In genomic region chr3:66986287-66986560, GRCm38 (mm10) we compare ENCODE assay signal across 8 mouse cellular contexts. TPM values are rescaled to one million over a fixed set of nuclear protein-coding genes. Genes with fewer than 3 reads are reported as not detected.
A peak's percentile ranks its signal among the peaks of the same experiment; 100 is the strongest.
DNase-seq lines count a peak whose midpoint lies in the region; ATAC-seq and TF ChIP-seq lines count a peak whose summit lies in the region.

No protein-coding gene starts in this region.

- TF ChIP-seq CTCF in CH12.LX (conservative IDR thresholded peaks at IDR 0.05 in 1 of 2, IDR thresholded peaks at IDR 0.05 in 1 of 2; ENCODE audit: low read depth in 2 of 2, low read length in 2 of 2) = no peak

- peak overlapping the region; percentile 86 for H3K9ac ChIP-seq in heart, embryonic 11.5 days (ENCODE audit: low read depth, low read length)
- peak overlapping the region; percentile 93 for H3K9ac ChIP-seq in CH12.LX (ENCODE audit: insufficient read depth, low read depth)
- peak overlapping the region; percentile 84 for H3K9ac ChIP-seq in forebrain, embryonic 15.5 days (replicated peaks)
- peak overlapping the region; percentile 71 for H3K9ac ChIP-seq in liver, embryonic 16.5 days (ENCODE audit: low read depth, low read length)

- H3K4me3 ChIP-seq in heart, embryonic 11.5 days (ENCODE audit: low read depth, low read length) = peak overlapping the region; percentile 90
- H3K4me3 ChIP-seq in CH12.LX (replicated peaks in 1 of 3; ENCODE audit: low read depth in 2 of 3, low read length in 2 of 3, poor library complexity in 1 of 3) = peak overlapping the region; percentile 77 to 100 (median 87)
- H3K4me3 ChIP-seq in forebrain, embryonic 15.5 days = peak overlapping the region; percentile 91
- peak overlapping the region; percentile 82 for H3K4me3 ChIP-seq in liver, embryonic 16.5 days (ENCODE audit: low read depth, low read length)

- peaks cover 6% of the 10 kb centered on the region; the same call in 1 of the 2 replicates for H3K4me1 ChIP-seq in heart, embryonic 11.5 days (ENCODE audit: control insufficient read depth, insufficient read depth, low read length)
- H3K4me1 ChIP-seq in CH12.LX (ENCODE audit: control insufficient read depth in 1 of 2, insufficient read depth in 2 of 2) = peaks cover 0 to 17% of the 10 kb centered on the region in 2 experiments; a peak in 2 of 4 replicates
- H3K4me1 ChIP-seq in forebrain, embryonic 15.5 days = peaks cover 22% of the 10 kb centered on the region
- peaks cover 8% of the 10 kb centered on the region for H3K4me1 ChIP-seq in liver, embryonic 16.5 days (ENCODE audit: control insufficient read depth, low read depth, low read length)

- ATAC-seq in heart, embryonic 11.5 days (replicated peaks; ENCODE audit: insufficient number of reproducible peaks, low FRiP score, low TSS enrichment) = no peak
- ATAC-seq in forebrain, embryonic 15.5 days (replicated peaks) = no peak
- ATAC-seq in liver, embryonic 16.5 days (ENCODE audit: low read depth) = no peak
- no peak for ATAC-seq in inflammation-experienced regulatory T-cells, adult 6 months

- TF ChIP-seq RAD21 in CH12.LX (IDR thresholded peaks at IDR 0.05; ENCODE audit: low read depth, low read length) = no peak

- H3K27me3 ChIP-seq in heart, embryonic 11.5 days (ENCODE audit: control insufficient read depth, insufficient read depth, low read length) = peaks cover 18% of the 10 kb centered on the region
- peaks cover 19% of the 10 kb centered on the region for H3K27me3 ChIP-seq in CH12.LX (replicated peaks)
- H3K27me3 ChIP-seq in forebrain, embryonic 15.5 days = peaks cover 24% of the 10 kb centered on the region
- peaks cover 24% of the 10 kb centered on the region for H3K27me3 ChIP-seq in liver, embryonic 16.5 days (ENCODE audit: control insufficient read depth, insufficient read depth, low read depth, low read length)

- H3K9me3 ChIP-seq in heart, embryonic 11.5 days (replicated peaks; ENCODE audit: control insufficient read depth, low read length) = no peaks in the 10 kb centered on the region
- H3K9me3 ChIP-seq in CH12.LX (replicated peaks; ENCODE audit: low read length) = no peaks in the 10 kb centered on the region
- H3K9me3 ChIP-seq in forebrain, embryonic 15.5 days = no peaks in the 10 kb centered on the region
- no peaks in the 10 kb centered on the region for H3K9me3 ChIP-seq in liver, embryonic 16.5 days (replicated peaks; ENCODE audit: control insufficient read depth, low read length)

- no peak for DNase-seq in heart, postnatal 4 days
- DNase-seq in CH12.LX (ENCODE audit: extremely low read depth) = no peak
- DNase-seq in left cerebral cortex, adult 8-10 months (ENCODE audit: low spot score in 2 of 2) = no peak
- DNase-seq in adrenal gland, adult (ENCODE audit: inconsistent age in 2 of 2, low spot score in 1 of 2) = no peak

- dilution Hi-C loops in CH12.LX (cut with MboI; ENCODE audit: extremely low pct_ligation_motif_present, extremely low pct_unique_long_range_greater_than_20kb, low sequenced_read_pairs) = no loop called here

- H3K36me3 ChIP-seq in heart, embryonic 11.5 days (ENCODE audit: control insufficient read depth, insufficient read depth, low read length) = no peaks in the 10 kb centered on the region
- peaks cover 0 to 2% of the 10 kb centered on the region in 2 experiments for H3K36me3 ChIP-seq in CH12.LX (replicated peaks in 1 of 2; ENCODE audit: control insufficient read depth in 1 of 2, insufficient read depth in 1 of 2, low read length in 1 of 2)
- H3K36me3 ChIP-seq in forebrain, embryonic 15.5 days = no peaks in the 10 kb centered on the region
- H3K36me3 ChIP-seq in liver, embryonic 16.5 days (ENCODE audit: control insufficient read depth, insufficient read depth) = no peaks in the 10 kb centered on the region

- H3K79me2 ChIP-seq in CH12.LX (replicated peaks; ENCODE audit: control insufficient read depth, extremely low read depth, insufficient read depth, poor library complexity, severe bottlenecking) = peaks cover 41% of the 10 kb centered on the region

- no peak for TF ChIP-seq POLR2A in CH12.LX (IDR thresholded peaks at IDR 0.05; ENCODE audit: low read depth, low read length)

- 9% methylated on average over 1 of the region's 1 CpGs for WGBS in heart, embryonic 11.5 days (ENCODE audit: insufficient replicate concordance)
- 8% methylated on average over 1 of the region's 1 CpGs for WGBS in forebrain, embryonic 15.5 days
- whole genome bisulfite sequencing in liver, embryonic 16.5 days (ENCODE audit: insufficient replicate concordance) = 4% methylated on average over 1 of the region's 1 CpGs

- H3K27ac ChIP-seq in heart, embryonic 11.5 days (ENCODE audit: low read depth, low read length) = no peak overlapping the region
- no peak overlapping the region for H3K27ac ChIP-seq in CH12.LX (ENCODE audit: insufficient read depth, low read depth)
- H3K27ac ChIP-seq in forebrain, embryonic 15.5 days (replicated peaks) = no peak overlapping the region
- H3K27ac ChIP-seq in liver, embryonic 16.5 days (ENCODE audit: low read length) = no peak overlapping the region

- TF ChIP-seq EP300 in CH12.LX (IDR thresholded peaks at IDR 0.05; ENCODE audit: low read length) = no peak

- in situ Hi-C loops in CH12.LX (cut with MboI; ENCODE audit: low pct_ligation_motif_present, low pct_unique_long_range_greater_than_20kb, low sequenced_read_pairs) = loop anchor here (25.0 kb wide), 1 partner anchor 351 kb away; no protein-coding TSS in a partner anchor

- peak overlapping the region; percentile 81 for H3K4me2 ChIP-seq in heart, embryonic 11.5 days
- H3K4me2 ChIP-seq in CH12.LX (ENCODE audit: insufficient read depth, low read depth, poor library complexity, severe bottlenecking) = peak overlapping the region; percentile 76
- peak overlapping the region; percentile 67 for H3K4me2 ChIP-seq in forebrain, embryonic 15.5 days (replicated peaks)
- peak overlapping the region; percentile 67 for H3K4me2 ChIP-seq in liver, embryonic 16.5 days (ENCODE audit: low read depth, low read length)

TF ChIP-seq in CH12.LX, 34 proteins besides CTCF, POLR2A, EP300 and RAD21:
- peak; percentile 45 for TF ChIP-seq USF1 (IDR thresholded peaks at IDR 0.05; ENCODE audit: low read depth, low read length)
- TF ChIP-seq USF2 (conservative IDR thresholded peaks at IDR 0.05; ENCODE audit: low read depth, low read length) = peak; percentile 60
- TF ChIP-seq HCFC1 (IDR thresholded peaks at IDR 0.05; ENCODE audit: low read depth, low read length) = no peak

RNA-seq across cellular contexts. Expression of gene Shox2, which starts 4.7 kb away (rescaled TPM):
- polyA plus RNA-seq in heart, embryonic 11.5 days (2014; fragmentation: Nextera tagmentation; extraction: Ambion mirVana) = 11.9 and 13.3 TPM in 2 replicates
- total RNA-seq in heart, postnatal 4 days (2021) = 1 to 10 TPM; 2.3 to 2.6 TPM
- total RNA-seq in CH12.LX (2012; rRNA removed) = 1.3 and 1.7 TPM in 2 replicates
- total RNA-seq in CH12.LX (2014; rRNA removed) = 1.1 and 1.3 TPM in 2 replicates
- polyA plus RNA-seq in CH12.LX (2012; ENCODE audit: insufficient read length, low read depth) = 1.2 and 1.3 TPM in 2 replicates
- 2.7 and 2.8 TPM in 2 replicates for polyA plus RNA-seq in forebrain, embryonic 15.5 days (2015; fragmentation: Nextera tagmentation; extraction: Ambion mirVana)
- polyA plus RNA-seq in liver, embryonic 16.5 days (2015; fragmentation: Nextera tagmentation; extraction: Ambion mirVana) = 0.18 and 0.25 TPM in 2 replicates
- 1 to 10 TPM in 2 of 4 experiments, under 1 TPM in 2; 0.16 to 5.8 (median 1.3) TPM for total RNA-seq in left cerebral cortex, adult 8-10 months (2022)
- polyA plus RNA-seq in inflammation-experienced regulatory T-cells, adult 6 months (2017; shearing (Covaris generic)) = not detected

RNA-seq across cellular contexts. Expression of gene Rsrc1, which starts 5.0 kb away (rescaled TPM):
- 32.1 and 33.8 TPM in 2 replicates for polyA plus RNA-seq in heart, embryonic 11.5 days (2014; fragmentation: Nextera tagmentation; extraction: Ambion mirVana)
- 10 to 100 TPM; 24.1 to 24.3 TPM for total RNA-seq in heart, postnatal 4 days (2021)
- total RNA-seq in CH12.LX (2012; rRNA removed) (27.8 and 28.9 TPM in 2 replicates), CH12.LX (2014; rRNA removed) (31.5 and 34.0 TPM in 2 replicates)
- polyA plus RNA-seq in CH12.LX (2012; ENCODE audit: insufficient read length, low read depth) = 50.9 and 60.5 TPM in 2 replicates
- polyA plus RNA-seq in forebrain, embryonic 15.5 days (2015; fragmentation: Nextera tagmentation; extraction: Ambion mirVana) = 27.2 and 27.6 TPM in 2 replicates
- polyA plus RNA-seq in liver, embryonic 16.5 days (2015; fragmentation: Nextera tagmentation; extraction: Ambion mirVana) = 6.1 and 6.9 TPM in 2 replicates
- total RNA-seq in left cerebral cortex, adult 8-10 months (2022) = 10 to 100 TPM; 42.2 to 45.5 (median 42.7) TPM
- polyA plus RNA-seq in inflammation-experienced regulatory T-cells, adult 6 months (2017; shearing (Covaris generic)) = 10 to 100 TPM; 43.1 to 52.8 (median 44.0) TPM
